Mouse (Mus musculus): ENCODE measurements around the gene Stat4. TPM values are rescaled to one million over a fixed set of nuclear protein-coding genes. Genes with fewer than 3 reads are reported as not detected.

Stat4 gene
- 1 to 10 TPM in 1 of 2 experiments, under 1 TPM in 1; 0.47 to 1.1 TPM for total RNA-seq (2021)
- long read RNA-seq, experiment 1, result 0 reads
- long read RNA-seq, experiment 2, result 0 reads

GRCm38 (mm10) chr1:51986848-51987247 is at the start of gene Stat4:
Gene Stat4, plus strand, starts transcription at chr1:51987148.
- no peak for DNase-seq

GRCm38 (mm10) chr1:51938357-51938756 is 48.6 kb upstream of the Stat4 start:
- DNase-seq, result no peak

- DNase-seq, result peak; percentile 23 to 71
Observed at GRCm38 (mm10) chr1:51944755-51945154, 42.2 kb upstream of the Stat4 start.

- no peak for DNase-seq
Observed at GRCm38 (mm10) chr1:51947116-51947515, 39.8 kb upstream of the Stat4 start.

- no peak for DNase-seq
Observed at GRCm38 (mm10) chr1:51964647-51965046, 22.3 kb upstream of the Stat4 start.

- peak in 1 of 2 experiments; percentile 4 for DNase-seq
Observed at GRCm38 (mm10) chr1:51968994-51969393, 18.0 kb upstream of the Stat4 start.

GRCm38 (mm10) chr1:51970182-51970581 is 16.8 kb upstream of the Stat4 start:
- no peak for DNase-seq

- no peak for DNase-seq
Observed at GRCm38 (mm10) chr1:51975589-51975988, 11.4 kb upstream of the Stat4 start.

GRCm38 (mm10) chr1:51979048-51979447 is 7.9 kb upstream of the Stat4 start:
- DNase-seq, result no peak

GRCm38 (mm10) chr1:51991983-51992609 is 5.1 kb downstream of the Stat4 start:
- no peak for DNase-seq

GRCm38 (mm10) chr1:51996056-51996455 is 9.1 kb downstream of the Stat4 start:
- no peak for DNase-seq

- DNase-seq, result peak; percentile 19 to 25
Observed at GRCm38 (mm10) chr1:51996751-51997659, 10.1 kb downstream of the Stat4 start.

GRCm38 (mm10) chr1:51998542-51998941 is 11.6 kb downstream of the Stat4 start:
- DNase-seq, result peak; percentile 29 to 62

GRCm38 (mm10) chr1:52004096-52004495 is 17.1 kb downstream of the Stat4 start:
- DNase-seq, result peak; percentile 34 to 88

- peak in 1 of 2 experiments; percentile 39 for DNase-seq
Observed at GRCm38 (mm10) chr1:52008443-52008842, 21.5 kb downstream of the Stat4 start.

- no peak for DNase-seq
Observed at GRCm38 (mm10) chr1:52008947-52009346, 22.0 kb downstream of the Stat4 start.

GRCm38 (mm10) chr1:52010741-52011140 is 23.8 kb downstream of the Stat4 start:
- no peak for DNase-seq

GRCm38 (mm10) chr1:52011227-52011626 is 24.3 kb downstream of the Stat4 start:
- DNase-seq, result peak in 1 of 2 experiments; percentile 16

- DNase-seq, result no peak
Observed at GRCm38 (mm10) chr1:52012231-52012630, 25.3 kb downstream of the Stat4 start.

GRCm38 (mm10) chr1:52012757-52013156 is 25.8 kb downstream of the Stat4 start:
- no peak for DNase-seq

- no peak for DNase-seq
Observed at GRCm38 (mm10) chr1:52019621-52020020, 32.7 kb downstream of the Stat4 start.

- DNase-seq, result no peak
Observed at GRCm38 (mm10) chr1:52021936-52022725, 35.2 kb downstream of the Stat4 start.
